Mouse (Mus musculus): ENCODE results near the gene Gga3. TPM values are rescaled to one million over a fixed set of nuclear protein-coding genes. Genes with fewer than 3 reads are reported as not detected.

The Gga3 gene
- polyA plus RNA-seq, 1 experiment, result 4.2 TPM

DNA sequence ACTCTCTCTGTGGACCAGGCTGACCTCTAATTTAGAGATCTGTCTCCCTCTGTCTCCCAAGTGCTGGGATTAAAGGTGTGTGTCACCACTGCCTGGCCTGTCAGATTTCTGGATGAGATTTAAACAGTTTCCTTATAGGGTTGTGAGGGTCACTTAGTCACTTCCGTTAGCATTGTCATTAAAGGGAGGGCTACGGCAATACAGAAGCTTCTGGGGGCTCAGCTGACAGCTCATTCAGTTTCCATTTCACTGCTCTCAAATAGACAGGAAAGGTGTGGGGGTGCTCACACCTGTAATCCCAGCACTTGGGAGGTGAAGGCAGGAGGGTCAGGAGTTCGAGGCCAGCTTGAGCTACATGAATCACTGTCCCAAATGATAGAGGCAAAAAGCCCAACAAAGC lies 33.1 kb upstream of the Gga3 start:
- H3K27ac ChIP-seq (replicated peaks; ENCODE audit: low read depth, low read length), result no peak overlapping the region
- H3K4me3 ChIP-seq (ENCODE audit: insufficient read depth, low read depth, low read length), result no peak overlapping the region
- H3K4me1 ChIP-seq (ENCODE audit: control insufficient read depth, insufficient read depth, insufficient read length, low read length), result no peaks in the 10 kb centered on the region

DNA sequence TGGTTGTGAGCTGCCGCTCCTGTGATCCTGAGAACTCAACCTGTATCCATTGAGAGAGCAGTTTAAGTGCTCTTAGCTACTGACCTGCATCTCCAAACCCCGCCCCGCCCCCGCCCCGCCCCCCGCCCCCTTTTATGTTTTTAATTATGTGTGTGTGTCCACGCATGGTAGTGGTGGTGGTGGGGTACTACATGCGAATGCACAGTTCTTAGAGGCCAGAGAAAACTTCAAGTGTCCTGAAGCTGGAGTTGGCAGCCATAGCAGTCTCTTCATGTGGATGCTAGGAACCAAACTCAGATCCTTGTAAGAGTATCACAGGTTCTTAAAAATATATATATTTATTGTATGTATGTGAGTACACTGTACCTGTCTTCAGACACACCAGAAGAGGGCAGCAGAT lies 31.6 kb upstream of the Gga3 start:
- Histone ChIP-seq H3K4me3 (ENCODE audit: insufficient read depth, low read depth, low read length) (no peak overlapping the region), H3K4me1 (ENCODE audit: control insufficient read depth, insufficient read depth, insufficient read length, low read length) (no peaks in the 10 kb centered on the region), H3K27ac (replicated peaks; ENCODE audit: low read depth, low read length) (no peak overlapping the region)

DNA sequence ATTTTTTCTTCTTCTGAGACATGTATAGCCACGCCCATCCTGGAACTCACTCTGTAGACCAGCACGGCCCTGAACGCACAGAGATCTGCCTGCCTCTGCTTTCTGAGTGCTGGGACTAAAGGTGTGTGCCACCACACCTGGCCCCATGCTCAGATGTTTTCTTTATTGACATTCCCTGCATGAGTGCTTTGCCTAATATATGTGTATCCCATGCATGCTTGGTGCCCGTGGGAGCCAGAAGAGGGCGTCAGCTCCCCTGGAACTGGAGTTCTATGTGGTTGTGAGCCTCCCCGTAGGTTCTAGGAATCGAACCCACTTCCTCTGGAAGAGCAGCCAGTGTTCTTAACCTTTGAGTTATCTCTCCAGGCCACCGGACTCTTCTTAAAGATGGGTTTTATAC lies 31.2 kb upstream of the Gga3 start:
- H3K27ac ChIP-seq (replicated peaks; ENCODE audit: low read depth, low read length), result no peak overlapping the region
- no peak overlapping the region for H3K4me3 ChIP-seq (ENCODE audit: insufficient read depth, low read depth, low read length)

DNA sequence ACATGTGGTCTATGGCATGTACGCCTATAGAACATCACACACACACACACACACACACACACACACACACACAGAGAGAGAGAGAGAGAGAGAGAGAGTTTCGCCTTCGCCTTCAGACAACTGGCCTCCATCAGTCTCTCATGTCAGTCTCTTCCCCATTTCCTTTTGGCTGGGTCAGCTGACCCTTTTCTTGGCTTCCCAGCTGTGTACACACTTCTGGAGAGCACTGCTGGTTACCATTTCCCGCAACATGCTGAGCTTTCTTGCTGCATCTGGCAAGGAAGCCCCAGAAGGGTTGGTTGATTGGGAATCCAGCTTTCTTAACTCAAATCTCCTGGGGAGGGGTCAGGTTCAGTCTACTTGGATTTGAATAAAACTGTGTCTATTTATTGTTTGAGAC lies 30.3 kb upstream of the Gga3 start:
- H3K4me1 ChIP-seq (ENCODE audit: control insufficient read depth, insufficient read depth, insufficient read length, low read length), result no peaks in the 10 kb centered on the region
- no peak overlapping the region for H3K4me3 ChIP-seq (ENCODE audit: insufficient read depth, low read depth, low read length)
- 0 out of 2 replicates have a peak overlapping the region, but pooled peaks have one; percentile 8 for H3K27ac ChIP-seq (replicated peaks; ENCODE audit: low read depth, low read length)

More for the DNA sequence above, 31.2 kb upstream of the Gga3 start:
- no peaks in the 10 kb centered on the region for H3K4me1 ChIP-seq (ENCODE audit: control insufficient read depth, insufficient read depth, insufficient read length, low read length)

DNA sequence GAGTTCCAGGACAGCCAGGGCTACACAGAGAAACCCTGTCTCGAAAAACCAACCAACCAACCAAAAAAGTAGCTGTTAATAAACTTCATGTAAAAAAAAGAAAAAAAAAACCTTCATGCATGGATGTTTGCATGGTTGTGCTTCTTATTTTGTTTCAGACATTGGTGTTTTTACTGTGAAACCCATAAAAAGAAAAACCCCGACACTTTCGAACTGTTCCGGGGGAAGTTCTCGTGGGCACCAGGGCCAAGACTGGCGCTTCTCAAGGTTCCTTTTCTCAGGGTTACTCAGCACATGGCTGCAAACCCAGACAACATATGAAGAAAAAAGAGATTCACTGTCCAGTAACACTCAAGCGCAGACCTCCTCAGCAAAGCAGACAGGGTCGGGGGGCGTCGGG lies 29.0 kb upstream of the Gga3 start:
- Histone ChIP-seq H3K4me1 (ENCODE audit: control insufficient read depth, insufficient read depth, insufficient read length, low read length) (no peaks in the 10 kb centered on the region), H3K4me3 (ENCODE audit: insufficient read depth, low read depth, low read length) (no peak overlapping the region), H3K27ac (replicated peaks; ENCODE audit: low read depth, low read length) (no peak overlapping the region)

DNA sequence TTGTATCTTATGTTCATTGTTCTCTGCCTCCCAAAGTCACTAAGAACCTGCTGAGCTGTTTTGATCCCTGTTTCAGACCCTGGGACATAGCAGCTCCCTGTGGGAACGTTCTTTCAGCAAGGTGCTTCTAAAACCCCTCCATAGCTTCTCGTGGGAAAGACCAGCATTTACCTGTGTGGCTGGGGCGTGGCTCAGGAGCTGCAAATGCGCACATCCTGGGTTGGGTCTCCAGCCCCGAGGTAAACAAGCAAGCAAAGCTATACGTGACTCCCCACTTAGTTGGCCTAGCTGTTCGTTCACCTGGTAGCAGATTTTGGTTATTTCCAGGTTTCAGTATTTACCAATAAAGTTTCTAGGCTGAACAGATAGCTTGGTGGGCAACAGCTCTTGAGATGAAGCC lies 28.4 kb upstream of the Gga3 start:
- no peaks in the 10 kb centered on the region for H3K4me1 ChIP-seq (ENCODE audit: control insufficient read depth, insufficient read depth, insufficient read length, low read length)
- no peak overlapping the region for H3K27ac ChIP-seq (replicated peaks; ENCODE audit: low read depth, low read length)
- no peak overlapping the region for H3K4me3 ChIP-seq (ENCODE audit: insufficient read depth, low read depth, low read length)

DNA sequence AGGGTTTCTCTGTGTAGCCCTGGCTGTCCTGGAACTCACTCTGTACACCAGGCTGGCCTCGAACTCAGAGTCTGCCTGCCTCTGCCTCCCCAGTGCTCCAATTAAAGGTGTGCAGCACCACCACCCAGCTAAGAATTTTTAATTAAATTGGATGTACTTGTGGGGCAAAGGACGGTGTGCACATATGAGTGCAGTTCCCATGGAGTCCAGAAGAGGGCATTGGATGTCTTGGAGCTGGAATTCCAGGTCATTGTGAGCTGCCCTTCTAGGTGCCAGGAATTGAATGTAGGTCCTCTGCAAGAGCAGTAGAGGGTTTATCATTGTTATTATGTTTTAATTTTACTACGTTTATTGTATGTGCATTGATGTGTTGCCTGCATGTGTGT lies 27.6 kb upstream of the Gga3 start:
- H3K27ac ChIP-seq (replicated peaks; ENCODE audit: low read depth, low read length), result peak overlapping the region; percentile 38
- no peak overlapping the region for H3K4me3 ChIP-seq (ENCODE audit: insufficient read depth, low read depth, low read length)
- H3K4me1 ChIP-seq (ENCODE audit: control insufficient read depth, insufficient read depth, insufficient read length, low read length), result no peaks in the 10 kb centered on the region

DNA sequence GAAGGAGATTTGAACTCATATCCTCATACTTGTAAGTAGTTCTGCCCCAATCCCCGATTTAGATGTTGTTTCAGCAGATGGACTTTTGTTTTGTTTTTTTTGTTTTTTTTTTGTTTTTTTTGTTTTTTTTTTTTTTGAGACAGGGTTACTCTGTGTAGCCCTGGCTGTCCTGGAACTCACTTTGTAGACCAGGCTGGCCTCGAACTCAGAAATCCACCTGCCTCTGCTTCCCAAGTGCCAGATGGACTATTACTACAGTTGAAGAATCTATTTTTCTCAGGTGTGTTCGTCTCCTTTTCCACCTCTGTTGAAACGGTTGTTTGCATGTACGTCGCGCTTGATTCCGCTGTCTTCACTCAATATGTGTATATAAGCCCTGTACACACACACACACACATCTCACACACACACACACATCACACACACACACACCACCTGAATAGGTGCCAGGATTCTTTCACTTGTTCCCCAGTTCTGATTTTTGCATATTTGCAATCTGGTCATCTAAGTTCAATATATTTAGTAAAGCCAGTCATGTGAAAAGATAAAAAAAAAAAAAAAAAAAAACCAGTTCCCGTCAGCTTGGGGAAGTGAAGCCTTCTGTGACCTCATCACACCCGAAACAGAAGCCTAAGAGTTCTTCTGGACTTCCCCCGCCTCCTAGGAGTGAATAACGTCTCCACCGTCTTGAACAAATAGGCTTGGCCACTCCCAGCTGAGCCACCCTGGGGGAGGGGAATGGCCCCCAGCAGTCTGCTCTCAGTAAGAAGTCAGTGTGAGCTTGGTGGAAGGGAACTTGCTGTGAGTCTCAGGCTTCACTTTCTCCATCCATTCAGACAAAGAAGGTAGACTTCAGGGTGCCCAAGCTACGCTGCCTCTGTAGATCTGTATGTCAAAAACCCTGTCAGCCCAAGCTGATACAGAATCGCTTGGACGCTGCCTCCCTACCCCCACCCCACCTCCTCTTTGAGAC lies 27.0 kb upstream of the Gga3 start:
- no peaks in the 10 kb centered on the region for H3K4me1 ChIP-seq (ENCODE audit: control insufficient read depth, insufficient read depth, insufficient read length, low read length)
- H3K4me3 ChIP-seq (ENCODE audit: insufficient read depth, low read depth, low read length), result no peak overlapping the region
- H3K27ac ChIP-seq (replicated peaks; ENCODE audit: low read depth, low read length), result peak overlapping the region; percentile 66

DNA sequence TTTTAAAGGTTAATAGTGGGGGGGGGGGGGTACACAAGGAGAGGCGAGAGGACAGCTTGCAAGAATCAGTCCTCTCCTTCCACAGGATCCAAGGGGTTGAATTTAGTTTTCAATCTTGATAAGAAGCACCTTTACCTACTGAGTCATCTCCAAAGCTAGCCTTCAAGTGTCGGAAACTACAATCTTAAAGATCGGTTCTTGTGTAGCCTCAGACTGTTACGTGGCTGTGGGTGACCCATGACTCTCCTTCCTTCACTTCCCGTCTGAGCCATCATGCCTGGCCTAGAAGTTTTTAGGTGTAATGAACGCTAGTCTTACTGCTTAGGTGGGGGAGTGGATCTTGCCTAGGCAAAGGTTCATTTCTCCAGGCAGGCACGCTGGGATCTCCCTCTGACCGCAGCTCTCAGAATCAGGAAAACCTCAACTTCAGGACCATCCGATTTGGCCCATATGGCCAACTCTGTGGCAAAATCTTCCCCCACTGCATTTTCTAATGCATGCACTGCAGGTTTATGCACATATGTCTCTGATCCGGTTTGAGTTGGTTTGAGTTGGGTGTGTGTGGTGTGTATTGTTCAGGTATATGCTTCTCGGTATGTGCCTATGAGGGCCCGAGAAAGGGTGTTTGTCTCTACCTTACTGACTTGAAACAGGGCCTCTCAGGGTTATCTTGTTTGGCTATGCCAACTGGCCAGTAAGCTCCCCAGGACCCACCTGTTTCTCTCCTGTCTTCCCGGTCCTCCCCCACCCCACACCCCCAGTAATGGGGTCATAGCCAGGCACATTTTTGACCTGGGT lies 26.1 kb upstream of the Gga3 start:
- Histone ChIP-seq H3K27ac (replicated peaks; ENCODE audit: low read depth, low read length) (no peak overlapping the region), H3K4me1 (ENCODE audit: control insufficient read depth, insufficient read depth, insufficient read length, low read length) (no peaks in the 10 kb centered on the region), H3K4me3 (ENCODE audit: insufficient read depth, low read depth, low read length) (no peak overlapping the region)

DNA sequence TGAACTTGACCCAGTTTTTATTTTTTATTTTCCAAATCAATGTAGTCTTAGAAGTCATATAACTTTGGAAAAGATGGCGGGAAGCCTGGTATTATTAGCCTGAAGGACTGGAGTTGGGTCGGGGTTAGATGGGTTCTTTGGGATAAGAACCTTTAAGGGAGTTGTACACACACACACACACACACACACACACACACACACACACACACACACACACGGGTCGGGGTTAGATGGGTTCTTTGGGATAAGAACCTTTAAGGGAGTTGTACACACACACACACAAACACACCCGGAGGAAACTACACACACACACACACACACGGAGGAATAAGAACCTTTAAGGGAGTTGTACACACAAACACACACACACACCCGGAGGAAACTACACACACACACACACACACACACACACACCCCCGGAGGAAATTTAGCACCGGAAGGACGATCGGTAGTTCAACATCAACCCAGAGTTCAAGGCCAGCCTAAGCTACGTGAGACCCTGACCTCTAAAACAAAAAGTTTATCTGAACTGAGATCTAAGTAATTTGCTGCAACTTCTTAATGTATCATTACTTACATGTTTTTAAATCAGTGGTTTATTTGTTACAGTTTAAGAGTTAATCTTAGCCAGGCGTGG lies 24.7 kb upstream of the Gga3 start:
- Histone ChIP-seq H3K4me3 (ENCODE audit: insufficient read depth, low read depth, low read length) (peak overlapping the region; percentile 27), H3K4me1 (ENCODE audit: control insufficient read depth, insufficient read depth, insufficient read length, low read length) (no peaks in the 10 kb centered on the region), H3K27ac (replicated peaks; ENCODE audit: low read depth, low read length) (peak overlapping the region; percentile 39)

DNA sequence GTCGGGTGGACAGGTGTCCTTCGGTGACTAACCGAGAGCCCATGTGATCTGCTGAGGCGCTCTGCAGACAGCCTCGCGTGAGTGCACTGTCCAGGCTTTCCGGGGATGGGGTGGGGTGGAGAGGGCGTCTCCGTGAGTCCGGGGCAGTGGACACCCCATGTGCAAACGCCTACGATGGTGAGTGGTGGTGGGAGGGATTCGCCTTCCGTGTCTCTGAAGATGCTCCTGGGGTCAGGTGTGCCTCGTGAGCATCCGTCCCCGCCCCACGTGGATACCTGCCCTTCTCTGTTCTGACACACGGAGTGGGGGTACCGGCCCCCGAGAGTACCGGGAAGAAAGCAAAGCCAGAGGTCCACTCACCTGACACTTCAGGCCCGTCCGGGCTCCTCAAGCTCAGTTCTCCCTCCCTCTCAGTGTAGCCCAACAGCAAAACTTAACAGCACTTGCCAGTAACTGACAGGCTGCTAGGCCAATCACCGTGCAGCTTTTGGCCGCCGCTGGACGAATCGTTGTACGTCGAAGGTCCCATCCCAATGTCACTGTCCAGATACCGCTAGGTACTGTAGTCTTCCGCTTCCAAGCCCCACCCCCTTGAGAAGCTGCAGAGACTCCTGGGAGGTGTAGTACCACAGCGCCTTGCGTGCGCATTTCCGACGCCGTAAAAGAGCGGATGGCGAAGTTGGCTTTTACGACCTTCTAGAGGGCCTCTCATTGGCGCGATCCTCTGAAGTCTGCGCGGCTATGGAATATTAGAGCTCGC lies 24.0 kb upstream of the Gga3 start, which contains the start of gene Slc25a19:
Gene Slc25a19 (minus strand): TSS at position 591 of the 760 bp plus-strand sequence.
- H3K4me1 ChIP-seq (ENCODE audit: control insufficient read depth, insufficient read depth, insufficient read length, low read length), result no peaks in the 10 kb centered on the region
- H3K27ac ChIP-seq (replicated peaks; ENCODE audit: low read depth, low read length), result peak within 1 kb of the TSS; percentile 92
- H3K4me3 ChIP-seq (ENCODE audit: insufficient read depth, low read depth, low read length), result peak within 1 kb of the TSS; percentile 76

DNA sequence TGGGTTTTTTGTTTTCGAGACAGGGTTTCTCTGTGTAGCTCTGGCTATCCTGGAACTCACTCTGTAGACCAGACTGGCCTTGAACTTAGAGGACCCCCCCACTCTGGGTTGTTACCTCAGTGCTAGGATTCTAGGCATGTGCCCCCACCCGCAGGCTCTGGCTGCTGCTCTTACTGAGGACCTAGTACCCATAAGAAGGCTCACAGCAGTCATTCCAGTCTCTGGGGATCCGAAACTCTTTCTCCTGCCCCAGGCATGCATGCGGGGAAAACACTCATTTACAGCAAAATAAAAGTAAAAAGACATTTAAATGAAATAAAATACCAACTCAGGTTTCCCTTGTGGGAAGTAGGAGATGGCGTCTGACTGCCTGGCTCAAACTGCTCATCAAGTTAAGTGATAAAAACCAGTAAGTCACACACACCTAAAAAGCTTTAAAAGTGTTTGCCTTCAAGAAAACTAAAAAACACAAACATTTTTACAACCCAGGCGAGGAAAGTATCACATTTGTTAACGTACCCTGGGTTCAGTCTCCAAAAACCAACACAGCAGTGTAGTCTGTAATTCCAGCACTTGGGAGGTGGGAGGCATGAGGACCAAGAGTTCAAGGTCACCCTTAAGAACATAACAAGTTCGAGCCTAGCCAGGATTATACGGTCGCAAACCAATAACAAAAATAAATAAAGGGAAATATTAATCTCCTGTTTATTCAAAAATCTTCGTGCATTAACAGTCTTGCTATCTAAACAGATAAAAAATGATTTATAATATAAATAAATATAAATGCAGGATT lies 23.2 kb upstream of the Gga3 start:
- H3K27ac ChIP-seq (replicated peaks; ENCODE audit: low read depth, low read length), result peak overlapping the region; percentile 92
- H3K4me3 ChIP-seq (ENCODE audit: insufficient read depth, low read depth, low read length), result peak overlapping the region; percentile 76

DNA sequence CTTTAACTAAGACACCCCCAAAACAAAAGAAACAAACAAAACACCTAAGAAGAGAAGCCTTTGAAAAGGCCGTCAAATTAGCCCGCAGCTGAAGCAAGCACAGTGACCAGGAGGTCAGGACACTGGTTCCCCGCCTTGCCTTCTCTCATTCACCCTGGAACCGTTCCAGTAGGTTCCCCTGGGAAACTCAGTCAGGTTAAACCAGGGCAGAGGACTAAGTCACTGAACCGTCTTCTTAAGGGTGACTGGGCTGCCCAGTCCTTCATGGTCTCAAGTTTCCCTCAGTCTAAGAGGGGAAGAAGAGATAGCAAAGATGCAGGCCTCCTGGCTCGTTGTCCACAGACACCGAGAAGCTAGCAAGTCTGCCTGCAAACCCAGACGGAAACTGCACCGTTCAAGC lies 22.0 kb upstream of the Gga3 start:
- H3K27ac ChIP-seq (replicated peaks; ENCODE audit: low read depth, low read length), result peak overlapping the region; percentile 93
- H3K4me3 ChIP-seq (ENCODE audit: insufficient read depth, low read depth, low read length), result peak overlapping the region; percentile 76

More for the DNA sequence above, 23.2 kb upstream of the Gga3 start:
- H3K4me1 ChIP-seq (ENCODE audit: control insufficient read depth, insufficient read depth, insufficient read length, low read length), result no peaks in the 10 kb centered on the region

More for the DNA sequence above, 22.0 kb upstream of the Gga3 start:
- no peaks in the 10 kb centered on the region for H3K4me1 ChIP-seq (ENCODE audit: control insufficient read depth, insufficient read depth, insufficient read length, low read length)
